Mouse (Mus musculus): Measurements from ENCODE around the gene St8sia6.

- TF ChIP-seq CTCF (IDR thresholded peaks at IDR 0.05; ENCODE audit: extremely low read depth, insufficient read length, insufficient replicate concordance, low read depth, low read length) (no peak), POLR2A (IDR thresholded peaks at IDR 0.05; ENCODE audit: low read depth, low read length) (no peak)
Measured at GRCm38 (mm10) chr2:13751691-13752090, 42.2 kb downstream of the St8sia6 start.

Data from small intestine, adult 2 months (tissue).